Mouse (Mus musculus) layer of hippocampus, adult 9-10 months (tissue): ENCODE results near the gene Hnrnph2.

Experiments used
- DNase-seq: peaks from one replicate; pipeline ENCODE4 v3.0.0; 2022; ENCODE audit warnings: low spot score

Hnrnph2 gene

GRCm38 (mm10) chrX:134600659-134601379 lies at the start of gene Hnrnph2, which contains the start of gene Gla:
Gene Hnrnph2 (plus strand): TSS chrX:134601179.
Gene Gla (minus strand): TSS chrX:134601125.
- DNase-seq: peak; percentile 88

- DNase-seq: no peak
Measured at GRCm38 (mm10) chrX:134553326-134553725, 47.7 kb upstream of the Hnrnph2 start.

GRCm38 (mm10) chrX:134554425-134554824 lies 46.6 kb upstream of the Hnrnph2 start:
- DNase-seq: no peak

- no peak for DNase-seq
Measured at GRCm38 (mm10) chrX:134564326-134564725, 36.7 kb upstream of the Hnrnph2 start.

- no peak for DNase-seq
Measured at GRCm38 (mm10) chrX:134566536-134567222, 34.3 kb upstream of the Hnrnph2 start.

GRCm38 (mm10) chrX:134577896-134578295 lies 23.1 kb upstream of the Hnrnph2 start:
- DNase-seq: no peak

GRCm38 (mm10) chrX:134580528-134581305 lies 20.3 kb upstream of the Hnrnph2 start:
- no peak for DNase-seq

- no peak for DNase-seq
Measured at GRCm38 (mm10) chrX:134582270-134582669, 18.7 kb upstream of the Hnrnph2 start.

GRCm38 (mm10) chrX:134582888-134583669 lies 17.9 kb upstream of the Hnrnph2 start, which contains the start of gene Btk:
Gene Btk (minus strand): TSS chrX:134583570.
- DNase-seq: no peak

- peak; percentile 83 for DNase-seq
Measured at GRCm38 (mm10) chrX:134585103-134586002, 15.6 kb upstream of the Hnrnph2 start, which contains the start of gene Rpl36a. Gene Rpl36a (plus strand): TSS chrX:134585654.

GRCm38 (mm10) chrX:134586447-134586846 lies 14.5 kb upstream of the Hnrnph2 start:
- DNase-seq: no peak

- no peak for DNase-seq
Measured at GRCm38 (mm10) chrX:134588261-134588660, 12.7 kb upstream of the Hnrnph2 start.

- DNase-seq: no peak
Measured at GRCm38 (mm10) chrX:134588997-134589396, 12.0 kb upstream of the Hnrnph2 start.

- DNase-seq: no peak
Measured at GRCm38 (mm10) chrX:134589836-134590235, 11.1 kb upstream of the Hnrnph2 start.

- DNase-seq: no peak
Measured at GRCm38 (mm10) chrX:134599922-134600565, 935 bp upstream of the Hnrnph2 start.

GRCm38 (mm10) chrX:134601380-134602120 lies 571 bp downstream of the Hnrnph2 start:
- no peak for DNase-seq

- DNase-seq: no peak
Measured at GRCm38 (mm10) chrX:134609472-134609871, 8.5 kb downstream of the Hnrnph2 start.

- DNase-seq: no peak
Measured at GRCm38 (mm10) chrX:134610984-134611383, 10.0 kb downstream of the Hnrnph2 start.

GRCm38 (mm10) chrX:134612285-134612959 lies 11.4 kb downstream of the Hnrnph2 start:
- no peak for DNase-seq
